Mouse (Mus musculus): ENCODE results near the gene Gls2.
"Not testable (repeated sequence)": the region's sequence is repeated elsewhere in the genome, so short reads cannot be mapped to it uniquely, and the experiment has no call there.

Gene Gls2

GRCm38 (mm10) chr10:128194551-128195461, 549 bp downstream of the Gls2 start:
- no peak for DNase-seq (ENCODE audit: low read depth, low spot score)

GRCm38 (mm10) chr10:128201856-128202255, 7.6 kb downstream of the Gls2 start:
- no peak for DNase-seq (ENCODE audit: low read depth, low spot score)

GRCm38 (mm10) chr10:128204941-128205340, 10.7 kb downstream of the Gls2 start:
- DNase-seq (ENCODE audit: low read depth, low spot score): no peak

- DNase-seq (ENCODE audit: low read depth, low spot score): no peak
These were observed 14.1 kb downstream of the Gls2 start for GRCm38 (mm10) chr10:128208326-128208725.

GRCm38 (mm10) chr10:128209311-128210009, 15.2 kb downstream of the Gls2 start:
- no peak for DNase-seq (ENCODE audit: low read depth, low spot score)

GRCm38 (mm10) chr10:128210131-128210530, 15.9 kb downstream of the Gls2 start:
- DNase-seq (ENCODE audit: low read depth, low spot score): no peak

- no peak for DNase-seq (ENCODE audit: low read depth, low spot score)
These were observed 16.7 kb downstream of the Gls2 start for GRCm38 (mm10) chr10:128210954-128211353.

- DNase-seq (ENCODE audit: low read depth, low spot score): peak; percentile 94
These were observed 17.3 kb downstream of the Gls2 start, which contains the start of gene Spryd4 for GRCm38 (mm10) chr10:128211390-128212108. Spryd4 (minus strand) TSS chr10:128211807.

- DNase-seq (ENCODE audit: low read depth, low spot score): no peak
These were observed 17.9 kb downstream of the Gls2 start for GRCm38 (mm10) chr10:128212148-128212547.

GRCm38 (mm10) chr10:128212871-128213323, 18.6 kb downstream of the Gls2 start:
- DNase-seq (ENCODE audit: low read depth, low spot score): peak; percentile 76

GRCm38 (mm10) chr10:128214112-128214511, 19.9 kb downstream of the Gls2 start:
- not testable (repeated sequence) for DNase-seq (ENCODE audit: low read depth, low spot score)

GRCm38 (mm10) chr10:128214981-128215380, 20.7 kb downstream of the Gls2 start:
- no peak for DNase-seq (ENCODE audit: low read depth, low spot score)

GRCm38 (mm10) chr10:128218387-128219117, 24.3 kb downstream of the Gls2 start:
- no peak for DNase-seq (ENCODE audit: low read depth, low spot score)

GRCm38 (mm10) chr10:128221533-128222286, 27.5 kb downstream of the Gls2 start:
- DNase-seq (ENCODE audit: low read depth, low spot score): no peak

- DNase-seq (ENCODE audit: low read depth, low spot score): no peak
These were observed 30.8 kb downstream of the Gls2 start for GRCm38 (mm10) chr10:128225064-128225463.

- DNase-seq (ENCODE audit: low read depth, low spot score): no peak
These were observed 31.3 kb downstream of the Gls2 start, which contains the start of gene Mip for GRCm38 (mm10) chr10:128225538-128225937. Mip (plus strand) TSS chr10:128225838.

- DNase-seq (ENCODE audit: low read depth, low spot score): no peak
These were observed 33.3 kb downstream of the Gls2 start for GRCm38 (mm10) chr10:128227592-128227991.

- no peak for DNase-seq (ENCODE audit: low read depth, low spot score)
These were observed 33.8 kb downstream of the Gls2 start for GRCm38 (mm10) chr10:128228009-128228408.

- no peak for DNase-seq (ENCODE audit: low read depth, low spot score)
These were observed 36.3 kb downstream of the Gls2 start for GRCm38 (mm10) chr10:128230582-128230981.

GRCm38 (mm10) chr10:128231146-128231545, 36.9 kb downstream of the Gls2 start:
- no peak for DNase-seq (ENCODE audit: low read depth, low spot score)

Data from mesoderm, embryonic 11.5 days (tissue).